Mouse (Mus musculus) thymus, postnatal 0 days (tissue): ENCODE measurements around the gene Myct1. TPM values are rescaled to one million over a fixed set of nuclear protein-coding genes. Genes with fewer than 3 reads are reported as not detected.

Experiments
- DNase-seq: peaks from one replicate; pipeline ENCODE4 v3.0.0-alpha.2; 2015; ENCODE audit warnings: low spot score
- polyA plus RNA-seq: library from polyadenylated mRNA; unstranded; fragments of >200 nt; fragmentation: Nextera tagmentation; extraction: Ambion mirVana; gene quantifications from 2 replicates; pipeline ENCODE4 v1.2.1, GENCODE M21; 2015

Myct1 gene
- polyA plus RNA-seq, 1 experiment from 2014 or later = 1.5 TPM

GRCm38 (mm10) chr10:5615186-5616040 is 21.8 kb downstream of the Myct1 start:
- DNase-seq = no peak

GRCm38 (mm10) chr10:5626268-5626667 is 32.7 kb downstream of the Myct1 start:
- DNase-seq = no peak

GRCm38 (mm10) chr10:5633672-5634200 is 40.2 kb downstream of the Myct1 start:
- DNase-seq = no peak

GRCm38 (mm10) chr10:5634336-5634735 is 40.8 kb downstream of the Myct1 start:
- DNase-seq = peak; percentile 7

GRCm38 (mm10) chr10:5637322-5637721 is 43.7 kb downstream of the Myct1 start:
- no peak for DNase-seq

GRCm38 (mm10) chr10:5639112-5639511 is 45.5 kb downstream of the Myct1 start, which contains the start of gene Vip:
Gene Vip, plus strand, starts transcription at chr10:5639218.
- no peak for DNase-seq

Other genes starting within 250 kb of the Myct1 start
- 8.3 and 11.5 TPM in 2 replicates for gene Syne1, start 42.3 kb upstream of the Myct1 start, polyA plus RNA-seq
- 0.32 and 0.51 TPM in 2 replicates for gene Vip, start 45.4 kb downstream of the Myct1 start, polyA plus RNA-seq
- gene Fbxo5, start 211.8 kb downstream of the Myct1 start, polyA plus RNA-seq = 112 and 116 TPM in 2 replicates
- 15.3 and 18.0 TPM in 2 replicates for gene Mtrf1l, start 230.1 kb downstream of the Myct1 start, polyA plus RNA-seq